Mouse (Mus musculus) ovary, postnatal 14 days (tissue): ENCODE data around the gene Hmgb2.

Source experiments
- DNase-seq: peaks from one replicate; pipeline ENCODE4 v3.0.0; 2022; ENCODE audit warnings: low spot score

The Hmgb2 gene

GRCm38 (mm10) chr8:57552102-57553032 lies 40.7 kb downstream of the Hmgb2 start:
- no peak for DNase-seq

- DNase-seq: no peak
Measured at GRCm38 (mm10) chr8:57560926-57561325, 49.2 kb downstream of the Hmgb2 start.

GRCm38 (mm10) chr8:57562741-57563140 lies 51.0 kb downstream of the Hmgb2 start:
- no peak for DNase-seq

- DNase-seq: no peak
Measured at GRCm38 (mm10) chr8:57563726-57564125, 52.0 kb downstream of the Hmgb2 start.

GRCm38 (mm10) chr8:57565039-57565438 lies 53.3 kb downstream of the Hmgb2 start:
- DNase-seq: no peak
